Mouse (Mus musculus) cerebral cortex, adult 2 months (tissue): Measurements from ENCODE around the gene Actl11.

Experiments used
- WGBS: fragments of 180-500 bp; shearing (Covaris S2); methylation state at CpG from one replicate; pipeline ENCODE4 v1.1.7; 2018; 5-methylcytosine and 5-hydroxymethylcytosine counted together

The Actl11 gene

DNA sequence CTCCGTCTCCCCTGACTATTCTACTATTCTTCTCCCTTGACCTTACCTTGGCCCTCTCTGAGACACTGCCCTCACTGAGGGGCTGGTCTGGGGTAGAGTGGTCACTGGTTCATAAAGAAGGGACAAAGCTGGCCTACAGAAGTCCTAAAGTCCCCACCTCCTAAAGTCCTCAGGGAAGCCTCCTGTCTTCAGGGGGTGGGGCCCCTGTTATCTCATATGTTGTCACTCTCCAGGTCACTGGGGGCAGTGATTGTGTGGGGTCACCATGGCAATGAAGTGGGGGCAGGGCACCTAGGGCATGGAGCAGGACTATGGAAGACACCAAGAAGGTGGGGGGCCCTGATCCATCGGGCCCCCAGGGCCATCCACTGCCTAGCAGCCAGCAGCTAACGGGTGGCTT lies at the start of gene Actl11:
TSS of gene Actl11 (plus strand) at position 301 of the 400 bp plus-strand sequence.
- WGBS: 86% methylated on average over 3 of the region's 3 CpGs

DNA sequence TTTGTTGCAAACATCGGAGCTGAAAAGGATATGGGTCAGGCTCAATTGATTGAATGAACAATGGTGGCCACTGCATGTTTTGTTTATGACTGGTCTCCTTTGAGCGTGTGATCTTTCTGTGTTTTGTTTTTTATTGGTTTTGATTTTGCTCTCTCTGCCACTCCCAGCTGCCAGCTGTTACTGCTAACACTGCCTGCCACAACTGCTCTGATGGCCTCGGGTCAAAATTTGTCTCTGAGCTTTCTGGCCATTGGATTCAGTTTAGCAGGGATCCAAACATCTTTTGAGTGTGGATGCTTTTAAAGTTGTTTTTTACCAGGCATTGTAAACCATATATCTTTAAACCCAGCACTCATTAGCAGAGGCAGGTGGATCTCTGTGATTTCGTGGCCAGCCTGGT lies 47.9 kb upstream of the Actl11 start:
- 65% methylated on average over 4 of the region's 4 CpGs for WGBS

DNA sequence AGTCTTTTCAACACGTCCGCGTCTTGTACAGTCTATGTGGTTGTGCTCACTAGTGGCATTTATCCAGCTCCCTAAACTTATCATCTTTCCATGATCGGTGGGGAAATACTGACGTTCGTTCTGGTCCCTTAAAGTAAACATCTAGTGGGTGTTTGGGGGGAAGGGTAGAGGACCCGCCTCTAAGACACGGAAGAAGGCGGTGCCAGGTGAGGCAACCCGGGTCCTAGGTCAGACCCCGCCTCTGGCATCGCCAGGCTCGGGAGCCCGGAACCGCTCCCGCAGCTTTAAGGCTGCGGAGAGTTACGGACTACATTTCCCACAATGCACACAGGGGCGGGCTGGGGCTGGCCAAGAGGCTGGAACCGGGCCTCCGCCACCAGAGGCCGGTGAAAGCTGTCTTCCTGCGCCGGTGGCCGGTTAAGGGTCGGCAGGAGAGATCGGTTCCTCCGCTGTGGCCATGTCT lies 40.4 kb upstream of the Actl11 start, which contains the start of gene Mon1a:
TSS of gene Mon1a (plus strand) at position 348 of the 463 bp plus-strand sequence.
- WGBS: under 1% methylated on average over 28 of the region's 28 CpGs

GRCm38 (mm10) chr9:107888267-107888850 lies 39.9 kb upstream of the Actl11 start:
- WGBS: under 1% methylated on average over 18 of the region's 18 CpGs

- 93% methylated on average over 6 of the region's 6 CpGs for WGBS
Observed at GRCm38 (mm10) chr9:107890260-107890659, 38.0 kb upstream of the Actl11 start.

GRCm38 (mm10) chr9:107891023-107891422 lies 37.2 kb upstream of the Actl11 start:
- WGBS: 100% methylated on average over 1 of the region's 1 CpGs

- 87% methylated on average over 10 of the region's 10 CpGs for WGBS
Observed at GRCm38 (mm10) chr9:107898563-107898962, 29.7 kb upstream of the Actl11 start.

DNA sequence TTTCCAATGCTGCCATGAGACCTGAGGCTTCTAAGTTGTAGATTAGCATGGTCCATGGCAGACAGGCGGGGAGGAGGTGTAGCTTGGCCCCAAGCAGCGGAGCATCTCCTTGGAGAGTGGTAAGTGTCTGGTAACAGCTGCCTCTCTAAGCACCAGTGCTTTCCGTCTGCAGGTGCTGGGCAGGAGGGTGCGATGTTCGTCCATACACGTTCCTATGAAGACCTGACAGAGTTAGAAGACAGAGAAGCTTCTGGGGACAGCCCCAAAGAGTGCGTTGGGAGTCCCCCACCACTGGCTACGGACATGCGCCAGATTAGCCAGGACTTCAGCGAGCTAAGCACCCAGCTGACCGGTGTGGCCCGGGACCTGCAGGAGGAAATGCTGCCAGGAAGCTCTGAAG lies 28.4 kb upstream of the Actl11 start:
- WGBS: 82% methylated on average over 12 of the region's 12 CpGs

DNA sequence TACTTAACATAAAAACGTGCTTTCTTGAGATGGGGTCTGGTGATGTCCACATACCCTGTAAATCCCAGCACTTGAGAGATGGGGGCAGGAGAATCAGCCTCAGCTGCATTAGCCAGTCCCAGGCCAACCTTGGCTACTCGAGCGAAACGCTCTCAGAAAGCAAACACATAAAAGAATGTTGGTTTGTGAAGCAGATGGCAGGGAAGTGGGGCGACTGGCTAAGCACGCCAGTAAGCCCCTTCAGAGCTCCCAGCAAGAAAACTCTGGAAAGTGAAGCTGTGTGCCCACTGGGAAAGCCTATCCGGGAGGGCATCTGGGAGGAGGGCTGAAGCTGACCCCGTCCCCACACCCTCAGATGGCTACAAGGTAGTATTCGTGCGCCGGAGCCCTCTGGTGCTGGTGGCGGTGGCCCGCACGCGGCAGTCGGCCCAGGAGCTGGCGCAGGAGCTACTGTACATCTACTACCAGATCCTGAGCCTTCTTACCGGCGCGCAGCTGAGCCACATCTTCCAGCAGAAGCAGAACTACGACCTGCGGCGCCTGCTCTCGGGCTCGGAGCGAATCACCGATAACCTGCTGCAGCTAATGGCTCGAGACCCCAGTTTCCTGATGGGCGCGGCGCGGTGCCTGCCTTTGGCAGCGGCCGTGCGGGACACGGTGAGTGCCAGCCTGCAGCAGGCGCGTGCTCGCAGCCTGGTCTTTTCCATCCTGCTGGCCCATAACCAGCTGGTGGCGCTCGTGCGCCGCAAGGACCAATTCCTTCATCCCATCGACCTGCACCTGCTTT lies 27.2 kb upstream of the Actl11 start:
- 34% methylated on average over 44 of the region's 44 CpGs for WGBS

GRCm38 (mm10) chr9:107901627-107901914 lies 26.7 kb upstream of the Actl11 start:
- WGBS: 44% methylated on average over 17 of the region's 17 CpGs

GRCm38 (mm10) chr9:107904726-107905125 lies 23.5 kb upstream of the Actl11 start:
- WGBS: 4% methylated on average over 4 of the region's 4 CpGs

DNA sequence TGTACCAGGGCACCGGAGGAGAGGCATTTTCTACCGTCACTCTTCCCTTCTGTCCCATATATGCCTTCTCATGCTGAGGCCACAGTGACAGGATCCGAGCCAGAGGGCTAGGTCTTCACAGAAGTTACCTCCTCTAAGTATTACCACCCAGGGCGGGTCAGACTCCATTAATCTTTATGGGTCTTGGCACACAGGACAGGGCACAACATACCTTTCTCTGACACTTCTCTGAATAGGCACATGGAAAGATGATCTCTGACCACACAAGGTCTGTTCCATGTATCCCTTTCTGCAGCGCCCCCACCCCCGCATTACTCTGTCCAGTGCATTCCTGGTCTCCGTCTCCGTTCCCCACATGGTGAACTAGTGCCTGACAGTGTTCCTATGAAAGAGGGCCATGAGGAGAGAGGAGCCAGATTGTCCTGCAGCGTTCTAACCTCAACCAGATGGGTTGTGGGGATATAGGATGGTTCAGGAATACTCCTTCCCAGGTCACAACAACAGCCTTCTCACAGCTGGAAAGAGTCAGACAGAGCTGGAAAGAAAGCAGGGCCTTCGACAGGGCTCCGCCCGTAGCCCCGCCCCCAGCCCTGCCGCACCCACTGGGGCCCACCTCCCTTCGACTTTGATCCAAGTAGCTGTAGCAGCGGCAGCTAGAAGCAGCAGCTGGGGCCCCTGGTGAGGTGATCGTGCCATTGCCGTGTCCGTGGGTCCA lies 21.9 kb upstream of the Actl11 start, which contains the start of gene Mst1r:
TSS of gene Mst1r (plus strand) at position 622 of the 715 bp plus-strand sequence.
- 38% methylated on average over 19 of the region's 19 CpGs for WGBS

DNA sequence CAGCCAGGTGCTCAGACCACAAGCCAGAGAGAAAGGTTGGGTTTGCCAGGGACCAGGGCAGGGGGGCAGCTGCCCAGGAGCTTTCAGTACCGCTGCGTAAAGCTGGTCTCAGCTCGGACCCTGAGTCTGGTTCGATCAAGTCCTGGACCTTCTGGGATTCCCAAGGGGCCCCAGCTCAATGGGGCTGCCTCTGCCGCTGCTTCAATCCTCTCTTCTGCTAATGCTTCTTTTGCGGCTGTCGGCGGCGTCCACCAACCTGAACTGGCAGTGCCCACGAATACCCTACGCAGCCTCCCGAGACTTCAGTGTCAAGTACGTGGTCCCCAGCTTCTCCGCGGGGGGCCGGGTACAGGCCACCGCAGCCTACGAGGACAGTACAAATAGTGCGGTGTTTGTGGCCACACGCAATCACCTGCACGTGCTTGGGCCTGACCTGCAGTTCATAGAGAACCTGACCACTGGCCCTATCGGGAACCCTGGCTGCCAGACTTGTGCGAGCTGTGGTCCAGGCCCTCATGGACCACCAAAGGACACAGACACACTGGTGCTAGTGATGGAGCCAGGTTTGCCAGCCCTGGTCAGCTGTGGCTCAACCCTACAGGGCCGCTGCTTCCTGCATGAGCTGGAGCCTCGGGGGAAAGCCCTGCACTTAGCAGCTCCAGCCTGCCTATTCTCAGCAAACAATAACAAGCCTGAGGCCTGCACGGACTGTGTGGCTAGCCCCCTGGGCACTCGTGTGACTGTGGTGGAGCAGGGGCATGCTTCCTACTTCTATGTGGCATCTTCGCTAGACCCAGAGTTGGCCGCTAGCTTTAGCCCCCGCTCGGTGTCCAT lies 21.1 kb upstream of the Actl11 start:
- WGBS: 72% methylated on average over 31 of the region's 31 CpGs

- 81% methylated on average over 14 of the region's 14 CpGs for WGBS
Observed at GRCm38 (mm10) chr9:107907801-107908120, 20.5 kb upstream of the Actl11 start.

- 40% methylated on average over 18 of the region's 18 CpGs for WGBS
Observed at GRCm38 (mm10) chr9:107908410-107909158, 19.7 kb upstream of the Actl11 start.

GRCm38 (mm10) chr9:107910025-107910769 lies 18.1 kb upstream of the Actl11 start:
- 81% methylated on average over 15 of the region's 15 CpGs for WGBS

- 82% methylated on average over 16 of the region's 16 CpGs for WGBS
Observed at GRCm38 (mm10) chr9:107914764-107915420, 13.4 kb upstream of the Actl11 start.

DNA sequence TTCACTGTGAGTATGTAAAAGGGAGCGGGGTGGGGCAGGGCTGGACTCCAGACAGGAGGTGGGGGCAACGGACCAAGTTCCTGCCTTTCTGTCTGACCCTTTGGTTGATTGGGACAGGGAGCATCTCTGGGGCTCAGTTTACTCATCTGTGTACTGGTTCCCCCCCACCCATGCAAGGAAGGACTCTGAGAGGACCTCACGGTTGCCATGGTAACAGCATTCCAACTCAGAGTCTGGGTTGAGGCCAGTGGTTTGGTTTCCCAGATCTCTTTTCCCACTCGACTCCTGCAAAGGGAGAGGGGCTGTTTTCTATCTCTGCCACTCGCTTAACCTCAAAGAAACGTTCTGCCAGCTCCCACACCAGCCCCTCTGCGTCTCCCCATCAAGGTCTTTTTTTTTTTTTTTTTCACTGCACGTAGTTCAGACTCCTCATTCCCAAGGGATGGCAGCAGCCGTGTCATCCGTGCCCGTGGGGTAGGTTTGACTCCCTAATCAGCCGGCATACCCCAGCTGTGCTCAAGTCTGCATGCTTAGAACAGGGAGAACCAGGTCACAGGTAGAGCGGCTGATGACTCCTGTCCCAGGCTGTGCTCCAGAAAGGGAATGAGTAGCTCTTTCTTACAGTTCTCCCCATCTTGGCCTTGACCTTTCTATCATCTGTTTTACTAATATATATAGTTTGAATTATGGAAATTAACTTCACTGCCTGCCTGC lies 10.2 kb upstream of the Actl11 start:
- 31% methylated on average over 13 of the region's 13 CpGs for WGBS

DNA sequence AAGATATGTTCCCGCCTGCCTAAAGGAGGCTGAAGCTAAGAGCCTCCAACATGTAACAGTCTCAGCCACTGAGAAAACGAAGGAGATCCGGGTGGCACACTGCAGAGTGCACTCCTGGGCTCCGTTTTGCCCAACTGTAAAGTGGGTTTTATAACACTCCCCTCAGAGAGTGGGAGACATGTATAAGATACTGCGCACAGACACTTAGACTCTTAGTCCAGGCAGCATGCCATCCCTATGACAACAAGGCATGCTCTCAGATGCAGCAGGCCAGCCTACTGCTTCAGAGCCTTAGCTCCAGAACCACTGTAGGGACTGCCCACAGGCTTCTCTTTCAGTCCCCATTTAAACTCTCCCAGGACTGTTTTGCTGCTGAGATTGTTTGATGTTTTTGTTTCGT lies 9.4 kb upstream of the Actl11 start:
- 60% methylated on average over 6 of the region's 6 CpGs for WGBS
